Mouse (Mus musculus) adipocyte (in vitro differentiated cells): ENCODE results near the gene Iqch.
"Not testable (repeated sequence)": the region's sequence is repeated elsewhere in the genome, so short reads cannot be mapped to it uniquely, and the experiment has no call there.

Source experiments
- DNase-seq: peaks from one replicate; pipeline ENCODE4 v3.0.0-alpha.2; 2016; ENCODE audit warnings: low spot score

Gene Iqch

GRCm38 (mm10) chr9:63568314-63568713, 34.0 kb downstream of the Iqch start:
- no peak for DNase-seq

DNA sequence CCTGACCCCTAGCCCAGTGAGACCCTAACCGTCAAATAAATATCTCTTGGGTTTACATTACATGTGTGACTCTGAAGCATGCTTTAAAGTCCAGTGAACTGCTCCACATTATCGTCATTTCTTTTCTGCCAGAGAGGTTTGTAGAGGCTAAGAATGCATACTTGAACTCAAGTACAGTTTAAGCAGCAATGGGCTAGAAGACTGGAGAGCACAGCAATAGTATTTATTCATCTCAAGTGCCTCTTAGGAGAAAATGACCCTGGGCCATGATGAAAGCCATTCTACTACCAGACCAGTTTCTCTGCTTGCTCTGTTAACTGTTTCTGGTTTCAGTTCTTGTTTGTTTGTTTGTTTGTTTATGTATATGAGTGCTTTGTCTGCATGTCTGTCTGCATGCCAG, 38.9 kb downstream of the Iqch start:
- DNase-seq, result no peak

GRCm38 (mm10) chr9:63561931-63562330, 40.4 kb downstream of the Iqch start:
- no peak for DNase-seq

DNA sequence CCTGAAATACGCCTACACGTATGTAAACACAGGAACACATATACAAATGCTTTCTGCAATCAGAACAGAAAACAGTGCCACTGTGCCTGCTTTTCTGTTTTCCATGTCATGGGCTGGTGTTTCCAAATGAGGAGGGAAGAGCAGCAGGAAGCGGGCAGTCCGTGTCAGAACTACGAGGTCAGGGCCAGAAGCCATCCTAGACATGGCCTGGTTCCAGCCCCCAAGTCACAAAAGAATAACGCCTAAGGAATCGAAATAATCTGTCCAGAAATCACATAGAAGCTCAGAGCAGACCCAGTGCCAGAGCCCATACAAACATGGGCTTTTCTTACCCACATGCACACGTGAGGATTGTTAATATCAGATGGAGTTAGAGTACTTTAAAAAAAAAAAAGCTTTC, 45.4 kb downstream of the Iqch start:
- no peak for DNase-seq

GRCm38 (mm10) chr9:63556316-63556715, 46.0 kb downstream of the Iqch start:
- no peak for DNase-seq

DNA sequence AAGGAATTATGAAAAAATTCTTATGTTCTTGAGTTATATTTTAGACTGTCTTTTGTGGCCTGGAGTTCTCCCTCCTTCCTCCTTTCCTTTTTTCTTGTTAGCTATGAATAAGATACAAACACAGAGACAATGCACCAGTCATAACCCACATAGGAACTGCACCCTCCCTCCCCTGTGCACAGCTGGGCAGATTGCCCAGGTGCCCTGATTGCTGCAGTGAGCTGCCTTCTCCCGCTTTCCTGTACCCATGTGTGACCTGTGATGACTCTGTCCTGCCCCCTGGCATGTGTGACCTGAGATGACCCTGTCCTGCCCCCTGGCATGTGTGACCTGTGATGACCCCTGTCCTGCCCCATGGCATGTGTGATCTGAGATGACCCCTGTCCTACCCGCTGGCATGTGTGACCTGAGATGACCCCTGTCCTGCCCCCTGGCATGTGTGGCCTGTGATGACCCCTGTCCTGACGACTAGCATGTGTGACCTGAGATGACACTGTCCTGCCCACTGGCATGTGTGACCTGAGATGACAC, 46.8 kb downstream of the Iqch start:
- DNase-seq, result peak; percentile 23

GRCm38 (mm10) chr9:63553628-63554027, 48.7 kb downstream of the Iqch start:
- DNase-seq, result no peak

- DNase-seq, result not testable (repeated sequence)
These were observed 51.6 kb downstream of the Iqch start for GRCm38 (mm10) chr9:63550701-63551100.

GRCm38 (mm10) chr9:63548966-63549365, 53.3 kb downstream of the Iqch start:
- DNase-seq, result no peak

- DNase-seq, result no peak
These were observed 60.4 kb downstream of the Iqch start for GRCm38 (mm10) chr9:63541926-63542325.

- no peak for DNase-seq
These were observed 61.0 kb downstream of the Iqch start for GRCm38 (mm10) chr9:63541301-63541700.

- no peak for DNase-seq
These were observed 64.8 kb downstream of the Iqch start for GRCm38 (mm10) chr9:63537489-63537888.

DNA sequence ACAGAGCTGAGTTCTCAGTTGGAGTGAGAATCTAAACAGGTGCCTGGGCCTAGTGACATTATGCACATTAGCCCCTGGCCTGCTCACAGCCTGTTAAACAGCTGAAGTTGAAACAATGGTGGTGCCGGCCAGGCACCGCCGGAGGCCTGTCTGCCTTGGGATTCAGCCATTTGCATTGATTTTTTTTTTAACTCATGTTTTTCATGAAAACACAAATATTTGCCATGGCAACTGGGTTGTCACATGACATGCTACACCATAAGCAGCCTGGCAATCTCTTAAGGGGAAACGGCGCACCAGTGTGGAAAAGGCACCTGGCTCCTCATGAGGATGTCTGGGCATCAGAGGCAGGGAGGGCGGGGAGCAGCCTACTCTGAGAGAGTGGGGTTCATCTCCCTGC, 67.3 kb downstream of the Iqch start:
- no peak for DNase-seq

DNA sequence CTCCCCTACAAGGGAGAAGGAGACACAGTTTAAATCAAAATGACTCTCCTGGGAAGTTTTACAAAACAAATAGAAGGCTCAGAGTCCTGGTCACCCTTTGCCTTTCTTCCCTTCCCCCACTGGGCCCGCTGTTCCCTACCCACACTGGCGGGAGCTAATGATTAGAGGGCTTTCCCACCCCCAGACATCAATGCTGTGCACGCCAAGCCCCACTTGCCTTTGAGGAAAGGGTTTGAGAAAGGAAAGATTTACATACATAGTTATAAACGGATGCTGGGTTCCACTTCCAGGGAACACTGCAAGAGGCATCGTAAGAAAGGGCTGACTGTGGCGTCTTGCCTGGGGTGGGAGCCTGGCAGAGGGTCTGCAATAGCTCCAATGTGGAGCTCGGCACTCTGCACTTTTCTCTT, 67.9 kb downstream of the Iqch start:
- no peak for DNase-seq

- DNase-seq, result no peak
These were observed 69.2 kb downstream of the Iqch start for GRCm38 (mm10) chr9:63532966-63533711.

DNA sequence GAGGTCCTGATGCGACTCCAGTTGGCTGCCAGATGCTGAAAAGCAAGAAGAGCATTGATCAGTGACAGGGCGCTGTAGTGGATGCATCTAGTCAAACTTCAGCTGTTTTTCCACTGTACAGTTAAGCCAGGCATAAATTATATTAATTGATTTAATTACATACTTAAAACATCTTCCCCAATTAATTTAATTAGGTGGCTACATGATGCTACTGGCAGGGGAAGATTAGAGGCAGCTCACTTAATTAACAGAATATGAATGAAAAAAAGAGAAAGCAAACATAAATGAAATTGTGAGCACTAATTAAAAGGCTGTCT, 78.4 kb downstream of the Iqch start:
- no peak for DNase-seq

DNA sequence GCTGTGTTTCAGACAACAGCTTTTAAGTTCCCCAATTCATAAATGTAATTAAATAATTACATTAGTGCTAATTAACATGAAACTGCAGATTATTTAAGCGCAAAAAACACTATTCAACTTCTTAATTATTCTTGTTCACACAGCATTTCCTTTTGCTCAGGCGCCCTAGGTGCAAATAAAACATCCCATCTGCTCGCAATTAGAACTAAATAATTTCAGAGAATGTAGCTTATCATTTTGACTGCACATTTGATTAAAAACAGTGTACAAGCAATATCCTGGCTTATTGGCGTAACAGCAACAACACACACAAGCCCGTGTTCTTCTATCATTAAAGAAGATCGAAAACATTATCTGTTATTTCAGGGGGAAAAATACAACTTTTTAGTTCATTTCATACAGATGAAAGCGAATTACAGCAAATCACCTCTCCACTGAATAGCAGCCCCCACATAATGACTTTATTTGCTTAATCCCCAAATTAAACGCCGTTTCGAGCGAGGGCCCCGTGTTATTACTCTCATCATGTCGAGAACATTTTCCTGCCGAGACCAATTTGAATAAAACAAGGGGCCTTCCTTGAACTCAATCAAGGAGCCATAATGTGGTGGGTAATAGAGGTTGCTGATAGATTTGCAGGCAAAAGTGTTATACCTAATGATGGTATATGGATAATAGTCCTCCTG, 78.9 kb downstream of the Iqch start:
- no peak for DNase-seq

DNA sequence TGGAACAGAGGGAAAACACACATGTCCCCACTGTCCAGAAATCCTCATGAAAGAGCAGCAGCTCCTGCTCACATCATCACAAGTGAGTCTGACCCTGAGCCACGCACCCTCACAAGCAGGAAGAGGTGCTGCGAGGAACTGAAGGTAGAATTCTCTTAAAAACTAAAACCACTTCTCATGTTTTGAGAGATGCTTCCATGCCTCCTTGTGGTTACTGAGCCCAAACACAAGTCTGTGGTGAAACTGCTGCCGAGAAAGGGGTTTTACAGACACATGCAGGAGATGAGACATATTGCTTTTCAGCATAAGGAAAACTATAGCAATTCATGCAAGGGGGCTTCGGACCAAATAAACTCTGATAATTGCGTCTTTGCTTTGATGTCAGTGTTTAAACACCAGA, 89.4 kb downstream of the Iqch start:
- DNase-seq, result no peak

GRCm38 (mm10) chr9:63511034-63511433, 91.3 kb downstream of the Iqch start:
- DNase-seq, result peak; percentile 6

DNA sequence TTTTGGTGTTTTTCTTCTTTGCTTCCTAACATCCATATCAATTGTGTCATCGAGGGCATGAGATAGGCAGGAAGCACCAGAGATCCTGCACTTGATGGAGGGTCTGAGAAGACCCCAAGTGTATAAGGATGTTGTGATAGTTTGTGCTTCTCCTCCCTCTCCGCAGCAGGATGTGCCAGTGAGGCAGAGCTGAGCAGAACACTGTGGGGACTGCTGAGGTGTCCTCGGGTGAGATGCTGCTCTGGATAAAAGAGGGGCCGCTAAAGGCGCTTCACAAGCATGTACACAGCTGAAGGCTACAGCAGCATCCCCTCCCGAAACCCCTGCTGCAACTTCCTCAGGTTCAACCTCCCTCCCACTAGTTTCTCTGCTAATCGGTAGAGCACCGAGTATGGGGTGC, 95.2 kb downstream of the Iqch start:
- no peak for DNase-seq

DNA sequence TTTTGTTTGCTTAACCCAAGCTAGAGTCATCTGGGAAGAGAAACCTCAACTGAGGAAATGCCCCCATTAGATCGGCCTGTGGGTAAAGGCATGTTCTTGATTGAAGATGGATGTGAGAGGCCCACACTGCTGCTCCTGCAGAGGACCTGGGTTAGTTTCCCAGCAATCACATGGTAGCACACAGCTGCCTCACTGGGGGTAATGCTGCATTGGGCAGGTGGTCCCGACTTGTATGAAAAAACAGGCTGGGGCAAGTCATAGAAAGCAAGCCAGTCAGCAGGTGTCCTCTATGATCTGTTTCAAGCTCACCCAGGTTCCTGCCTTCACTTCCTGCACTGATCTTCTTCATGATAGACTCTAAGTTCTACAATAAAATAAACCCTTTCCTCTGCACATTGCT, 98.4 kb downstream of the Iqch start:
- no peak for DNase-seq

GRCm38 (mm10) chr9:63501516-63501915, 100.8 kb downstream of the Iqch start:
- DNase-seq, result no peak

GRCm38 (mm10) chr9:63499912-63500311, 102.4 kb downstream of the Iqch start:
- DNase-seq, result no peak

DNA sequence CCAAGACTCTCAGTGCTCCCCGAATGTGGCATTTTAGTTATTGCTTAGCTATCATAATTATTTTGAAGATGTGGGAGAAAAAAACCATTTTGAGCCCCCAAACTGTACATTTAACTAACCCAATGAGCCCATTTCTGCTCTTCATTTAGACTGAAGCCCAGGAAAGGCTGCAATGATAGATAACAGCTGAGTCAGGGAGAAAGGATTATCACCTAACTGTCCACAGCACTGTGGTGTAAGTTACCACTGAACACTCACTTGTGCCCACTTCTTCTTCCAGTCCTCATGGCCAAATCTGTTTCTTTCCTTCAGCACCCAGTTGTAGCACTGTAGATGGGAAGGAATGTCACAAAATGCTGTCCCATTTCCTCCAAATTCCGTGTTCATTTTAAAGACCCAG, 106.5 kb downstream of the Iqch start:
- no peak for DNase-seq
